Mouse (Mus musculus) kidney, embryonic 14.5 days (tissue): ENCODE measurements at regions not wholly inside any gene's neighbourhood (a gene's known extent, or its start where the extent isn't known, plus 50 kb on each side); places are given as distances from the start of the nearest gene placed in this dataset.

Source experiments
- ATAC-seq: fragments of 200-750 bp; cut with Nextera tagmentation; 2 replicates; pipeline ENCODE4 v1.8.0; 2017; ENCODE audit warnings: moderate number of reproducible peaks, mild to moderate bottlenecking, moderate TSS enrichment, moderate library complexity; ENCODE audit not compliant: low FRiP score, low TSS enrichment
- H3K27ac ChIP-seq: fragments of 300-500 bp; sonication (generic); 2 replicates; pipeline ENCODE4 v1.5.1; 2014; ENCODE audit warnings: low read depth, mild to moderate bottlenecking, low read length, moderate library complexity, mixed read lengths
- H3K27me3 ChIP-seq: fragments of 300-500 bp; sonication (generic); 2 replicates; pipeline ENCODE4 v1.6.1; 2014; ENCODE audit warnings: mild to moderate bottlenecking, low read length; ENCODE audit not compliant: control insufficient read depth, insufficient read depth
- H3K36me3 ChIP-seq: fragments of 300-500 bp; sonication (generic); 2 replicates; pipeline ENCODE4 v1.6.1; 2014; ENCODE audit warnings: low read length, mixed read lengths; ENCODE audit not compliant: control insufficient read depth, insufficient read depth
- H3K4me1 ChIP-seq: fragments of 300-500 bp; sonication (generic); 2 replicates; pipeline ENCODE4 v1.6.1; 2014; ENCODE audit warnings: low read length, mixed read lengths; ENCODE audit not compliant: control insufficient read depth, insufficient read depth
- H3K4me2 ChIP-seq: fragments of 300-500 bp; sonication (generic); replicated peaks from 2 replicates; pipeline ENCODE4 v1.6.1; 2014; ENCODE audit warnings: low read depth, mild to moderate bottlenecking, low read length
- H3K4me3 ChIP-seq: fragments of 300-500 bp; sonication (generic); 2 replicates; pipeline ENCODE4 v1.5.1; 2014; ENCODE audit warnings: mild to moderate bottlenecking, low read length
- H3K9ac ChIP-seq: fragments of 300-500 bp; sonication (generic); 2 replicates; pipeline ENCODE4 v1.6.1; 2014; ENCODE audit warnings: low read depth, mild to moderate bottlenecking, low read length, moderate library complexity
- H3K9me3 ChIP-seq: fragments of 300-500 bp; sonication (generic); 2 replicates; pipeline ENCODE4 v1.6.1; 2016; ENCODE audit warnings: low read length; ENCODE audit not compliant: control insufficient read depth
- WGBS: fragments of 180-500 bp; shearing (Covaris S2); extraction: QIAGEN DNeasy Blood & Tissue Kit; methylation state at CpG from one replicate; pipeline ENCODE4 v1.1.7; 2014; 5-methylcytosine and 5-hydroxymethylcytosine counted together

DNA sequence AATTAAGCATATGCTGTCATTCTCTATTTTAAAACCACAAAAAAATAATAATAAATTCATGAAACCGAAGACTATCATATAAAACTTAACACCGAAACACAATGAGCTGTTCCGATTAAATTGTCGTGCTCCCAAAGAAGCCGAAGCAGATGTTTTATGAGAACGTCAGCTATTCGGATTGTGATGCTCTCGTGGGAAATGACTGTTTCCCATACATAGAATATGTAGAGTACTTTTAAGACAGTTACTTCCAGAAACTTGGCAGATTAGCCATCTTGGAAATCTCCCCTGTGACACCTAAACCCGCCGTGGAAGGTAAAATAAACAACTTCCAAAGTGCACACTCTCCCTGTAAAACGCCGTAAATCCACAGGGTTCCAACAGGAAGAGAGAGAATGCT is 162.4 kb upstream of the Fbxl17 start:
- Histone ChIP-seq H3K4me2 (peak overlapping the region; percentile 30; the same call in 1 of the 2 replicates), H3K9ac (no peak overlapping the region), H3K9me3 (no peaks in the 10 kb centered on the region), H3K27ac (peak overlapping the region; percentile 76; the same call in 1 of the 2 replicates), H3K4me1 (peaks cover 7% of the 10 kb centered on the region), H3K36me3 (no peaks in the 10 kb centered on the region), H3K27me3 (no peaks in the 10 kb centered on the region), H3K4me3 (no peak overlapping the region; the same call in 1 of the 2 replicates)
- ATAC-seq = no peak
- WGBS = 27% methylated on average over 12 of the region's 12 CpGs

DNA sequence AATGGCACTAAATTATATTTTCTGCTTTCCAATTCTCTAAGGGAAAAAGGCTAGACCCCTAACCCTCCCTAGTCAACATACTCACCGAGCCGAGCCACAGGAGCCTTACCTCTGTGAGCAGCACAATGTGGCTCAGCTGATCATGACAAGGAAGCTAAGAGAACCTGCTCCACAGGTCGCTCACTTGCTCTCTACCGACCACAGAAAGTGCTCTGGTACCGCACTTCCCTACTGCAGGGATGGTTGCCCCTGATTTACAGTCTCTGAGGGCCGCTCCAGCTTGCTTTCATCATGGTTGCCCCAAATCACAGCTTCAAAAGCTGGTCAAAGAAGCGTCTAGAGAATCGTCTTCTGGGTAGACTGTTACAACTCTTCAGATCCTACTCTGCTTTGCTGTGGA is 177.0 kb upstream of the Fbxl17 start:
- Histone ChIP-seq H3K4me1 (no peaks in the 10 kb centered on the region; the same call in 1 of the 2 replicates), H3K9ac (no peak overlapping the region), H3K27me3 (no peaks in the 10 kb centered on the region), H3K27ac (peak overlapping the region; percentile 51; the same call in 1 of the 2 replicates), H3K4me2 (no peak overlapping the region), H3K4me3 (no peak overlapping the region), H3K9me3 (no peaks in the 10 kb centered on the region), H3K36me3 (no peaks in the 10 kb centered on the region)
- 75% methylated on average over 8 of the region's 8 CpGs for WGBS
- no peak for ATAC-seq

DNA sequence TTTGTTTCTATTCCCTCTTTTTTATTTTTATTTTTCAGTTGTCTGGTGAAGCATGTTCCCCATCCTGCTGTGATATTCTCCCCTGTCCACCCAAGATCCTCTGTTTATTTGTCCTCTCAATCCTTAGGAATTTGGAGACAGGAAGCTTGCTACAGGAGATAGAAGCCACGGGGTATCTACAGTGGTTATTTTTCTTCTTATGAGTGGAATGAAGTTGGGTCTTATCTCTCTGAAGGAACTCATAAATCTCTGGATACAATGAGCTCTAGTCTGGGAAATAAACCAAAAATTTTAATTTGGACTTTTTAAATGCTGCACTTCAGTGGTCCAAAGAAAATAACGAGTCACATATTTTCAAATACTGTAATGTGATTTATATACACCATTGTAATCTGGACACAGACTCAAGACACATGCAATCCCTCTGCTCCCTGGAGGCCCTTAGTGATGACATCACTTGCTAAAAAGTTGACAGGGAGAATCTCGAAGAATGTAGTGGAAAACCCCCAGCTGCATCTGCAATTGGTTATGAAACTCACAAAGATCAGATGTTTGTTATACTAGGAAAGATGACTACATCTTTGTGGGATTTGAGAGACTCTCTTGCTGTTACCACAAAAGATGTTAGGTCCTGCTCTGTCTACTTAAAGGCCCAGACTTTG is 178.3 kb upstream of the Fbxl17 start:
- ATAC-seq = peak; percentile 86
- H3K27ac ChIP-seq = peak overlapping the region; percentile 44
- H3K4me1 ChIP-seq = no peaks in the 10 kb centered on the region; the same call in 1 of the 2 replicates
- H3K4me3 ChIP-seq = no peak overlapping the region
- no peak overlapping the region for H3K4me2 ChIP-seq
- H3K9ac ChIP-seq = no peak overlapping the region
- 57% methylated on average over 3 of the region's 3 CpGs for WGBS
- no peaks in the 10 kb centered on the region for H3K9me3 ChIP-seq
- no peaks in the 10 kb centered on the region for H3K27me3 ChIP-seq
- H3K36me3 ChIP-seq = no peaks in the 10 kb centered on the region

DNA sequence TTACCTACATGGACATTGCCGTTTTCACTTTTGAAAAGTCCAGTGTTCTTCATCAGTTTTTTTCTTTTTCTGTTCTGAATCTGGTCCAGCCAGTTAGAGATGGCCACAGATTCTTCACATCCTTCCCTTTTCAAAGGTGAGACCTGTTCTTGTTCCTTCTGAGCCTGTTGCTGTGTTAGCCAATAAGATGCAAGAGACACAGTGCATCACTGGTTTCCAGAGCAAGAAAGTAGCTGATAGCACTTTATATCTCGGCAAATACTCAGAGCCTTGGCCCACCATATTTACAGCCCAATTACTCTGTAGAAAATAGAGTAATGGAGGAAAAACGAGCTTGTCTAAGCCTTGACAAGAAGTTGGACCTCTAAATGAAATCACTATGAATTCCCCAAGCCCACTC is 180.7 kb upstream of the Fbxl17 start:
- Histone ChIP-seq H3K27me3 (no peaks in the 10 kb centered on the region), H3K4me1 (no peaks in the 10 kb centered on the region; the same call in 1 of the 2 replicates), H3K9ac (no peak overlapping the region), H3K36me3 (no peaks in the 10 kb centered on the region), H3K27ac (no peak overlapping the region), H3K4me3 (no peak overlapping the region), H3K9me3 (no peaks in the 10 kb centered on the region), H3K4me2 (no peak overlapping the region)
- ATAC-seq = no peak
- 60% methylated on average over 3 of the region's 3 CpGs for WGBS

DNA sequence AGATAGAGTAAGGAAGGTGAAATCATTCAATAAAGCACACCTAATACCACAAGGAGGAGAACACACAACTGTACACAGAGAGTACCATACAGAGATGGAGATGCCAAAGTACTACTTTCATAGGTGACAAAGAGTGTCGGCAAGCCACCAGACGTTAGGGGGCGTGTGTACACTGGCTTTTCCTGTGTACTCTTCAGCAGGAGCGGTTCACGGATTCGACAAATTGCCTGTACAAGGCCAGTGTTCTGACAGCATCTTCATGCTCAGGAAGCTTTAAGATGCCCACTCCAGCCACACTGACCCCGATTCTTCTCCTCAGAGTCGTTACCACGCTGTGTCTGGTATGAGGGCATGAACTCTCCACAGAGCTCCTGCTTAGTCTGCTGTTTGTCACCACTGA is 179.5 kb upstream of the Fer start:
- Histone ChIP-seq H3K9ac (no peak overlapping the region), H3K9me3 (no peaks in the 10 kb centered on the region), H3K4me3 (no peak overlapping the region), H3K4me1 (no peaks in the 10 kb centered on the region; the same call in 1 of the 2 replicates), H3K27me3 (no peaks in the 10 kb centered on the region), H3K4me2 (no peak overlapping the region), H3K27ac (no peak overlapping the region), H3K36me3 (no peaks in the 10 kb centered on the region)
- no peak for ATAC-seq
- WGBS = 87% methylated on average over 9 of the region's 9 CpGs

DNA sequence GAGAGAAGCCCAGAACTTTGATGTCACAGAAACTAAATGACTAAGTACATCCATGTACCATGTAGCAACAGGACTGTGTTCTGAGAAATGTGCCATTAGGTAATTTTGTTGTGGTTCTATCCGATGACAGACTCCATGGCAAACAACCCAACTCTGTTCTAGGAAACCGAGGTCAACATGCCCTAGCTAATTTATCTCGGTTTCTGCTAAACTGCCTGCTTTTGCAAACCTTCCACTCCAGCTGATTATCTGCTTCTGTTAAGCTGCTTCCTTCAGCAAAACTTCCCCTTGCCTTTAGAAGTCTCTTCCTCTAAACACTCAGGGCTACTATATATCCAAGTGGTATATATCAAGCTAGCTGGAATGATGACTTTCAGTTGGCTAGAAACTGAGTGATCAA is 178.8 kb upstream of the Fer start:
- Histone ChIP-seq H3K36me3 (no peaks in the 10 kb centered on the region), H3K9ac (no peak overlapping the region), H3K9me3 (no peaks in the 10 kb centered on the region), H3K4me3 (no peak overlapping the region), H3K4me2 (no peak overlapping the region), H3K27me3 (no peaks in the 10 kb centered on the region), H3K27ac (no peak overlapping the region), H3K4me1 (no peaks in the 10 kb centered on the region; the same call in 1 of the 2 replicates)
- no peak for ATAC-seq
- WGBS = 81% methylated on average over 3 of the region's 3 CpGs

DNA sequence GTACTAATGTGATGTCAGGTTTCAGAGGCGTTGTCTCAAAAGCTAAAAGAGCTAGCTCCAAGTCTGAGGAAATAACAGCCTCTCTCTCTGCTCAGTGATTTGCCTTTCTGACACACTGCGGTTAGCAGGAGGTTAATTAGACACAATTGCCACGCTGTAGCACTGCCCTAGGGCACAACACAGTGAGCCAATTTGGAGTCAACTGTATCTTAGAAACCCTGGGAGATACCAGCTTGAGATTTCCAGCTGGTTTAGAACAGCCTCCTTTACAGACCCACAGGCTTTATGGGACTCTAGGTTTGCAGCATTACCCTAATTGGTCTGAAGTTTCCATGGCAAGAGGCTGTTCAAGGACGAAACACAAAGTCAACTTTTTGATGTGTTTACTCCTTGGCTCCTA is 176.9 kb upstream of the Fer start:
- Histone ChIP-seq H3K4me1 (no peaks in the 10 kb centered on the region), H3K4me3 (no peak overlapping the region), H3K27me3 (no peaks in the 10 kb centered on the region), H3K9me3 (no peaks in the 10 kb centered on the region), H3K4me2 (no peak overlapping the region), H3K9ac (no peak overlapping the region), H3K27ac (no peak overlapping the region), H3K36me3 (no peaks in the 10 kb centered on the region)
- 38% methylated on average over 4 of the region's 4 CpGs for WGBS
- no peak for ATAC-seq

DNA sequence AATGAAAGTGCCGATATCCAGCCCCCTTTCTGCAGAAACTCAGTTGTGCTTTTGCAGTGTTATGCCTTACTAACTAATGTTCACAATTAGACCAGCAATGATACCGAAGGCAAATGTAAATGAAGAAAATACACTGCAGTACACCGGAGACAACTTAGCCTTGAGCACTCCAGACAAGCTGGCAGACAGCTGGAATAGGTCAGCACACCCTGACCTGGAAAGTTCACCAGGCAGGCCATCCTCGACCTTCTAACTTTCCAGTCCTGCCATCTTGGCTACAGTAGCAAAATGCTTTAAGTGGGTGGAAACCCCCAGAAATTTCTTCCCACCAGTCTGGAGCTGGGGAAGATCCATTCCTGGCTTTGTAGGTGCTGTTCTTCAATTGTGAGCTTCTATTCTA is 176.5 kb upstream of the Fer start:
- no peak overlapping the region for H3K9ac ChIP-seq
- no peaks in the 10 kb centered on the region for H3K36me3 ChIP-seq
- H3K27ac ChIP-seq = no peak overlapping the region
- H3K9me3 ChIP-seq = no peaks in the 10 kb centered on the region
- H3K4me3 ChIP-seq = no peak overlapping the region
- H3K4me1 ChIP-seq = peaks cover 4% of the 10 kb centered on the region; the same call in 1 of the 2 replicates
- no peaks in the 10 kb centered on the region for H3K27me3 ChIP-seq
- no peak for ATAC-seq
- H3K4me2 ChIP-seq = no peak overlapping the region
- WGBS = 55% methylated on average over 4 of the region's 4 CpGs

DNA sequence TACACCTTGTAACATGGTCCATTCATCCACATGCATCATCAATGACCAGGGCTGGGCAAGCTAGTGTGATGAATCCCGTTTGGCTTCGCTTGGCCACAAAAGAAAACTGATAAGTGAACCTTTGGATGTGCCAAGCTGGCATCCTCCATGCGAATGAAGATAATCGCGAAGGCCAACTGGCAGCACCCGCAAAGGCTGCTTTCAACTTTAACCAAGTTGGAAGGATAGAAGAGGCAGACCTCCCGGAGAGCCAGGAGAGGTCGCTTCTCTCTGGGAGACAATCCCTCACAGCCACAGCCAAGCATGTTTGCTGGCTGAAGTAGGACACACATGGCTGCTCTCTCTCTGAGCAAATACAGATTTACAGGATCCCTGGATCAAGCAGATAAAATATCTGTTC is 173.6 kb upstream of the Fer start:
- Histone ChIP-seq H3K27me3 (no peaks in the 10 kb centered on the region), H3K27ac (no peak overlapping the region), H3K4me1 (peaks cover 4% of the 10 kb centered on the region; the same call in 1 of the 2 replicates), H3K36me3 (no peaks in the 10 kb centered on the region), H3K9me3 (no peaks in the 10 kb centered on the region), H3K4me3 (no peak overlapping the region), H3K4me2 (no peak overlapping the region), H3K9ac (no peak overlapping the region)
- WGBS = 82% methylated on average over 8 of the region's 8 CpGs
- no peak for ATAC-seq
